Mouse (Mus musculus) stomach, embryonic 15.5 days (tissue): ENCODE measurements around the gene Slc5a3. TPM values are rescaled to one million over a fixed set of nuclear protein-coding genes. Genes with fewer than 3 reads are reported as not detected.
A peak's percentile ranks its signal among the peaks of the same experiment; 100 is the strongest.

ENCODE experiments used
- ATAC-seq: fragments of 200-750 bp; cut with Nextera tagmentation; 2 replicates; pipeline ENCODE4 v1.8.0; 2017; ENCODE audit warnings: low read depth, moderate number of reproducible peaks, moderate TSS enrichment; ENCODE audit not compliant: insufficient read depth, low FRiP score
- H3K27ac ChIP-seq: fragments of 300-500 bp; sonication (generic); 2 replicates; pipeline ENCODE4 v1.5.1; 2015; ENCODE audit warnings: mild to moderate bottlenecking, inconsistent platforms
- H3K27me3 ChIP-seq: fragments of 300-500 bp; sonication (generic); replicated peaks from 2 replicates; pipeline ENCODE4 v1.6.1; 2015; ENCODE audit warnings: inconsistent platforms
- H3K36me3 ChIP-seq: fragments of 300-500 bp; sonication (generic); 2 replicates; pipeline ENCODE4 v1.6.1; 2015; ENCODE audit warnings: inconsistent platforms
- H3K4me1 ChIP-seq: fragments of 300-500 bp; sonication (generic); 2 replicates; pipeline ENCODE4 v1.6.1; 2015; ENCODE audit warnings: inconsistent platforms
- H3K4me2 ChIP-seq: fragments of 300-500 bp; sonication (generic); 2 replicates; pipeline ENCODE4 v1.6.1; 2015; ENCODE audit warnings: mild to moderate bottlenecking, inconsistent platforms
- H3K4me3 ChIP-seq: fragments of 300-500 bp; sonication (generic); replicated peaks from 2 replicates; pipeline ENCODE4 v1.5.1; 2015; ENCODE audit warnings: inconsistent platforms
- H3K9ac ChIP-seq: fragments of 300-500 bp; sonication (generic); 2 replicates; pipeline ENCODE4 v1.6.1; 2015; ENCODE audit warnings: inconsistent platforms
- H3K9me3 ChIP-seq: fragments of 300-500 bp; sonication (generic); 2 replicates; pipeline ENCODE4 v1.6.1; 2016; ENCODE audit warnings: inconsistent platforms
- WGBS: fragments of 180-500 bp; shearing (Covaris S2); methylation state at CpG from one replicate; pipeline ENCODE4 v1.1.7; 2015; 5-methylcytosine and 5-hydroxymethylcytosine counted together
- polyA plus RNA-seq: library from polyadenylated mRNA; unstranded; fragments of >200 nt; fragmentation: Nextera tagmentation; extraction: Ambion mirVana; gene quantifications from 2 replicates; pipeline ENCODE4 v1.2.1, GENCODE M21; 2015

Slc5a3 gene
- polyA plus RNA-seq, 1 experiment from 2014 or later, result 4.8 TPM

DNA sequence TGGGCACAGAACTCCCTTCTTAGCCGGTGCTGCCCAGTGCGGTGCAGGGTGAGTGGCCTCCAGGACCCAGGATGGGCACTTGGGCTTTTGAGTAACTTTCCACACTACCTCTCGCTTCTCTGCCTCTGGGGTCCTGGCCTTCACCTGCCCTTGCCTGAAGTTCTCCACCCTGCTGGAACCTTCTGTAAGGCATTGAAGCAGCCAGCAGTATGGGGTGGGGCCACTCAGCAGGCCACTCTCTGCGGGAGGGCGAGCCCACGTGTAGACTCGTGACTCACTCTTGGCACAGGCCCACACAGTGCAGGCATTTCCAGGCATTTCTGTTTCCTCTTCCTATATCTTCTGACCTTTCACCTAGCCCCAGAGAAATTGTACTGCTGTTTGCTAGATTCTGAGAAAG, 18.7 kb upstream of the Slc5a3 start:
- Histone ChIP-seq H3K27me3 (no peaks in the 10 kb centered on the region), H3K4me1 (no peaks in the 10 kb centered on the region), H3K36me3 (no peaks in the 10 kb centered on the region), H3K9ac (no peak overlapping the region), H3K9me3 (no peaks in the 10 kb centered on the region), H3K27ac (no peak overlapping the region), H3K4me3 (no peak overlapping the region), H3K4me2 (no peak overlapping the region)
- 79% methylated on average over 7 of the region's 7 CpGs for WGBS
- no peak; the same call in 1 of the 2 replicates for ATAC-seq

DNA sequence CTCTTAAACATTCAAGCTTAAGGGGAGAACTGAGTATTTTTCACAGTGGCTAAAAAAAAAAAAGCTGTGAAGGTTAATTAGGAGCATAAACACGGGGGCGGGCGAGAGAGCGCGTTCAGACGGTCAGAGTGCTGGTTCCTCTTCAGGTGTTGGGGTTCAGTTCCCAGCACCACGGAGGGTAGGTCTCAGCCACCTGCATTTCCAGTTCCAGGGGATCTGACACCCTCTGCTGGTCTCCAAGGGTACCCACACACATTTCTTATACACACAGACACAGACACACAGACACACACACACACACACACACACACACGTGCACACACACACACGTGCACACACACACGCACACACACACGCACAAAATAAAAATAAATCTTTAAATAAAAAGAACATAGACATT, 18.2 kb upstream of the Slc5a3 start:
- no peaks in the 10 kb centered on the region for H3K9me3 ChIP-seq

DNA sequence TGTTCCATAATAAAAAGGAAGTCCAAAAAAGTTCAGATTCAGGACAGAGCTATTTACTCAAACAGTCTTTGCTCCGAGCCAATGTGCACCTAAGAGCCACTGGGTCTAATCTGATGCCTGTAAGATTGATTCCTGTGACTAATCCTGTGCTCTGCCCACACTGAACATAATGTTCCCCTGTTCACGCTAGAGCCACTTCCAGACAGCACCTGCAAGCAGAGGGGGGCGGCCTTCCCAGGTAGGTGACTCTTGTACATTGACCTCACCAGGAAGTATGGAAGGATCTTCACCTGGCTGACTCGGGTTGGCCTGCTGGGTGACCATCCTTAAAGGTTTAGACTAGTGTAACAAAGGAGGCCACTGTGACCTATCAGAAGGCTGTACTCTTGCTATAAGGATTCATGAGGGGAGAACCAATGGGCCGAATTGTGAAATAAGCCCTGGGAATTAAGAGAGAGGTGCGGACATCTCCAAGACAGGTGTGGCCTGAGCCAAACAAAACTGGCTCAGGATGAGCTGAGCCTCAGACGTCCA, 6.3 kb upstream of the Slc5a3 start:
- WGBS, result 74% methylated on average over 7 of the region's 7 CpGs
- Histone ChIP-seq H3K9ac (no peak overlapping the region), H3K36me3 (no peaks in the 10 kb centered on the region), H3K27ac (no peak overlapping the region), H3K27me3 (no peaks in the 10 kb centered on the region), H3K4me2 (no peak overlapping the region), H3K4me3 (no peak overlapping the region), H3K9me3 (no peaks in the 10 kb centered on the region), H3K4me1 (no peaks in the 10 kb centered on the region)
- no peak for ATAC-seq

More for the DNA sequence above, 18.2 kb upstream of the Slc5a3 start:
- H3K4me1 ChIP-seq, result no peaks in the 10 kb centered on the region
- 95% methylated on average over 11 of the region's 11 CpGs for WGBS
- H3K36me3 ChIP-seq, result no peaks in the 10 kb centered on the region
- H3K4me3 ChIP-seq, result no peak overlapping the region
- no peak for ATAC-seq
- H3K27ac ChIP-seq, result no peak overlapping the region
- H3K27me3 ChIP-seq, result no peaks in the 10 kb centered on the region
- H3K9ac ChIP-seq, result no peak overlapping the region
- no peak overlapping the region for H3K4me2 ChIP-seq

DNA sequence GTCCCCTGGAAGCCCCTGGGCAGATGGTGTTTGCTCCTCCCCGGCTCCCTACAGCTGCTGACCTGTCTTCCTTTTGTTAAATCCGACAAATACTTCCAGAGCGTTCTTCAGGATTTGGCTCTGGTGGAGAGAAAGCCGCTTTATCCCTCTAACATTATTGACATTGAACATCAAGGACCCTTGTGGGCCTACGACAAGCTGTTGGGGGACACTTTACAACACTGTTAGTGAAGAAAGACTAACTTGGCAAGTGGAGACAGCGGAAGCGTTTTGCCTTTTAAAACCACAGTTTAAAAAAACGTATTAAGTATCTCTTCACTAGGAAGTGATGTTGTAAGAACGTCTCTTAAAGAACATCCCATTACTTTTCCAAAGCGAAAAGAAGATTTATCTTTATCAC, 5.6 kb upstream of the Slc5a3 start:
- Histone ChIP-seq H3K27ac (no peak overlapping the region), H3K36me3 (no peaks in the 10 kb centered on the region), H3K4me1 (0 out of 2 replicates have a peak, but pooled peaks cover 4% of the 10 kb centered on the region), H3K4me2 (no peak overlapping the region), H3K9me3 (no peaks in the 10 kb centered on the region), H3K4me3 (no peak overlapping the region), H3K9ac (no peak overlapping the region), H3K27me3 (no peaks in the 10 kb centered on the region)
- no peak for ATAC-seq
- 67% methylated on average over 10 of the region's 10 CpGs for WGBS

DNA sequence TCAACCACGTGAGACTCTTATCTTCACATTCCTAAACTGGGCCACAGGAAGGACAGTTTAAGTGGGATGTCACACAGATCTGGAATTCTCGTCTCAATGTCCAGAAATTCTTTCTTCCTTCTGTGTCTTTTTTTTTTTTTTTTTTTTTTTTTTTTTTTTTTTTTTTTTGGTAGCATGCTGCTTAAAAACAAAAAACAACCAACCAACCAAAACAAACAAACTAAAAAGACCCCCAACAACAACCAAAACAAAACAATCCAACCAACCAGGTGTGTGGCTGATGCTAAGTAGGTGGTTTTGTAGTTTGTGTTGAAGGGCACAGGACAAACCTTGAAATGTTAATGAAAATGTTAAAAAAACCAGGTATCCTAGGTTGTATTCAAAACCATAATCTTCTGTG, 1.4 kb upstream of the Slc5a3 start:
- Histone ChIP-seq H3K27ac (no peak overlapping the region), H3K4me1 (0 out of 2 replicates have a peak, but pooled peaks cover 11% of the 10 kb centered on the region), H3K9me3 (no peaks in the 10 kb centered on the region), H3K9ac (no peak overlapping the region), H3K4me3 (no peak overlapping the region), H3K36me3 (0 out of 2 replicates have a peak, but pooled peaks cover 3% of the 10 kb centered on the region), H3K4me2 (no peak overlapping the region), H3K27me3 (no peaks in the 10 kb centered on the region)
- 40% methylated on average over 2 of the region's 2 CpGs for WGBS
- no peak for ATAC-seq

DNA sequence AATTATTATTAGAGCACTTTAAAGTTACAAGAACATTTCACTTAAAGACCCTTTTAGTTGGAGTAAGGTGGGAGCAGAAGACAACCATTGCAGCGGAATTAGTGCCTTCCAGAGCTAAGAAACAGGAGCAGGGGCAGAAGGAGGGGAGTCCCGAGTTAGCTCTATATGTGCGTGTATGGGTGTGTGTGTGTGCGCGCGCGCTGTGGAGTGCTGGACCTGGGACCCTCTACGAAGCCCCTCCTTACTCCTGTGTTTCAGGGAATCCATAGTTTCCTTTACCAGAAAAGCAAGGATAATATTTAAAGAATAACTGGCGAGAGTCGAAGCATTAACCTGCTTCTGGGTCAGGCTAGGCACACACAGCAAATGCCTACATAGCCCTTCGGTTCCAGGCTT, 668 bp upstream of the Slc5a3 start:
- Histone ChIP-seq H3K4me2 (peak overlapping the region; percentile 87), H3K9me3 (no peaks in the 10 kb centered on the region), H3K27me3 (no peaks in the 10 kb centered on the region), H3K36me3 (peaks cover 6% of the 10 kb centered on the region; the same call in 1 of the 2 replicates), H3K4me3 (peak overlapping the region; percentile 89), H3K27ac (peak overlapping the region; percentile 89), H3K4me1 (0 out of 2 replicates have a peak, but pooled peaks cover 11% of the 10 kb centered on the region), H3K9ac (peak overlapping the region; percentile 92)
- peak; percentile 28; the same call in 1 of the 2 replicates for ATAC-seq
- WGBS, result 3% methylated on average over 11 of the region's 11 CpGs

DNA sequence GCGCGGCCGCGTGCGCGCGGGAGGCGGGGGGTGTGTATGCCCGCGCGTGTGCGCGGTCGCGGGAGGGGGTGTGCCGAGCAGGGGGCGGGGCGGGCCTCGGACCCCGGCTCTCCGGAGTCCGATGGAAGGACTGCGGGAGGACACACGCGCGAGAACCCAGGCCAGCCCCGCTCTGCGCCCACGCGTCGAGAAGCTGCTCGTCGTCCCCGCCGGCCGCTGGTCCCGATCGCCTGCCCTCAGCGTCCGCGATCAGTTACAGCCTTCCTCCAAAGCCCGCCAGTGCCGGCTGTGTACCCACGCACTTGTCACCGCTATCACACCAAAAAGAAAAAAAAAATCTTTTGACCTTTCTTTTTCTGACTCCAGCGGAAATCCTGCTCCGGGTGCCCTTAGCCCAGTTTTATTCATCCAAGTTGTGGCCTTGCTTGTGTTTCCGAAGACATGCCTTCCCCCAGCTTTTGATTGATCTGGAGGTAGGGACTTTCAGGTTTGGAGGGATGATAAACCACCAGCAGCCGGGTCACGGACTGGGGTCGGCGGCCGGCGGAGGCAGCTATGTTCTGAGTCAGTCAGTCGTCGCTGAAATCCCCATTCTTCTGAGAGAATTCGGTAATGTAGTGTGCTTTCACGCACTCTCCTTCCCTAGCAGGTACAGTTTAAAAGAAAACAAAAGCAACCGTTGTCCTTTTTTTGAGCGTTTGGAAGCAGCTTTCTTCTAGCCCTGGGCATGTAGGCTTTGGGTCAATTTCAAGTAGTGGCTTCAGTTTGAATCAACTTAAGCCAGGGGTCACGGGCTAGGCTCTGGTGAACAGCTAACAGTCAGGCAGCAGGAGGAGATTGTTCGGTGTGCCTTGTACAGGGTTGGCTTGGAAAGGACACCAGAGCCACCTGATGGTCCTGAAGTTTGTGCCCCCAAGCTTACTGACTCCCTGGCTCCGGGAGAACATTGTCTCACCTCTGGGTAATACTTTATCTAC, 810 bp downstream of the Slc5a3 start:
- Histone ChIP-seq H3K4me3 (peak overlapping the region; percentile 89), H3K4me2 (peak overlapping the region; percentile 87), H3K9ac (peak overlapping the region; percentile 69), H3K36me3 (peaks cover 9% of the 10 kb centered on the region; the same call in 1 of the 2 replicates), H3K27me3 (no peaks in the 10 kb centered on the region), H3K27ac (no peak overlapping the region), H3K4me1 (0 out of 2 replicates have a peak, but pooled peaks cover 11% of the 10 kb centered on the region), H3K9me3 (no peaks in the 10 kb centered on the region)
- ATAC-seq, result no peak
- 3% methylated on average over 59 of the region's 63 CpGs for WGBS

DNA sequence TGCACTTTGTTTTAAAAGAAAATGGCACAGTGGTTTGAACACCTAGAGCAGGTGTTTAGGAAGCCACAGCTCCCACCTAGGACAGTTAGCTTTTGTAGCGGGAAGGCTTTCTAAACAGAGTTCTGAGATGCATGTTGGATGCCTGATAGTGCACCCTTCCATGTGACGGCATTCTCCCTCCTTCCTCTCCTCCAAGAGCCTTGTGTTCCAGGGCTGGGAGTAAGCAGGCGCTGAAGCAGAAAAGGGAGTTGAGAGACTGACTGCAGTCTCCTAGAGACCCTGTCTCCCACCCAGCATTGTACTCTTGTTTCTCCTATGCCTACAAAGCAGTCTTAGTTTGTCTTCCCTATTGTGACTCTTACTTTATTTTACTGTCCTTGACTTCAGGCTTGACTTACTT, 2.1 kb downstream of the Slc5a3 start:
- no peak overlapping the region for H3K4me2 ChIP-seq
- 0 out of 2 replicates have a peak, but pooled peaks cover 11% of the 10 kb centered on the region for H3K4me1 ChIP-seq
- no peak overlapping the region for H3K4me3 ChIP-seq
- H3K27ac ChIP-seq, result no peak overlapping the region
- 73% methylated on average over 3 of the region's 3 CpGs for WGBS
- no peaks in the 10 kb centered on the region for H3K27me3 ChIP-seq
- H3K36me3 ChIP-seq, result peaks cover 9% of the 10 kb centered on the region; the same call in 1 of the 2 replicates
- no peaks in the 10 kb centered on the region for H3K9me3 ChIP-seq
- no peak overlapping the region for H3K9ac ChIP-seq
- ATAC-seq, result no peak

DNA sequence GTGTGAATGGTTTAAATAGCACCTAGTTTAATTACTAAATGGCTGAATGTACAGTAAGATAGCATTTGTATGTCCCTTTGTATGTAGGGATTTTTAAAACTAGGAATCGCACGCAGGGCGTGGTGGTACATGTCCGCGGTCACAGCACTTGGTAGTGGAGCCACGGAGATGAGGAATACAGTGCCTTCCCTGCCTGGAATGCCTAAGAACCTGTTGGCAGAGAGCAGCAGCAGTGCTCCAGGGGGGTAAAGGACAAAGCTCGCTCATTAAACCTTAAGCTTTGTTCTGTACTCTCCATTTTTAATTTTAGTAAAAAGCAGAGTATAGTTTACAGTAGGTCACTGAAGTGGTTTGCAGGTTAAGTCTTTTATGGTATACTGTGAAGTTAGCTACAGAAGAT, 3.5 kb downstream of the Slc5a3 start:
- 89% methylated on average over 7 of the region's 7 CpGs for WGBS
- ATAC-seq, result no peak
- Histone ChIP-seq H3K4me2 (no peak overlapping the region), H3K9me3 (no peaks in the 10 kb centered on the region), H3K9ac (no peak overlapping the region), H3K36me3 (peaks cover 9% of the 10 kb centered on the region; the same call in 1 of the 2 replicates), H3K27me3 (no peaks in the 10 kb centered on the region), H3K4me3 (no peak overlapping the region), H3K4me1 (0 out of 2 replicates have a peak, but pooled peaks cover 11% of the 10 kb centered on the region), H3K27ac (no peak overlapping the region)

DNA sequence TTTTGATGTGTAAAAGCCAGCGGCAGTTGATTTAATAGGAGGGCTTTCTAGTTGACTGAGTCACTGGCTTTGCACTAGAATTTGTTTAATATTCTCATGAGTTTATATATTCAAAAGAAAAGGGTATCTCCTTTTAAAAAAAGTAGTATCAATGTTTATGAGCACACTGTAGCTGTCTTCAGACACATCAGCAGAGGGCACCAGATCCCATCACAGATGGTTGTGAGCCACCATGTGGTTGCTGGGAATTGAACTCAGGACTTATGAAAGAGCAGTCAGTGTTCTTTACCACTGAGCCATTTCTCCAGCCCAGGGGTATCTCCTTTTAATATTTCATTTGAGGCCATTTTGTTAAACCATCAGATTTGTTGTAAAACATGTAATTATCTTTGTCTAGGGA, 4.7 kb downstream of the Slc5a3 start:
- no peak overlapping the region for H3K27ac ChIP-seq
- no peak overlapping the region for H3K4me2 ChIP-seq
- no peaks in the 10 kb centered on the region for H3K9me3 ChIP-seq
- 0 out of 2 replicates have a peak, but pooled peaks cover 6% of the 10 kb centered on the region for H3K4me1 ChIP-seq
- WGBS, result 96% methylated on average over 1 of the region's 1 CpGs
- no peaks in the 10 kb centered on the region for H3K27me3 ChIP-seq
- H3K4me3 ChIP-seq, result no peak overlapping the region
- peaks cover 9% of the 10 kb centered on the region; the same call in 1 of the 2 replicates for H3K36me3 ChIP-seq
- H3K9ac ChIP-seq, result no peak overlapping the region
- ATAC-seq, result no peak

DNA sequence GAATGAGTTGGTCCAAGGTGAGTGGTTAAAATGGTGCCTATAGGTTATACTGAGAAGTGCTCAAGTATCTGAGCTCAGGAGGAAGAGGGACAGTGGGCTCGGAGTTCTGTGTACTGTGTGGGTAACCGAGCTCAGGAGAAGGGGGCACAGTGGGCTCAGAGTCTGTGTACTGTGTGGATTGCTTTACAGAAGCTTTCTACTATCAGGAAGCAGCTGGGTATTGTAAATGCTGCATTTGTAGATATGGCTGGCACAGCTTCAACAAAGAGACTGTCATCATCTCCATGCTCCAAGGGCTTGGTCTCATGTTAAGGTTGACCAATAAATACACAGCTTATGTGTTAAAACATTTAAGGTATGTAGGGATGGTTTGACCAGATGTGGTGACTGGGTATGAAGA, 6.7 kb downstream of the Slc5a3 start:
- Histone ChIP-seq H3K36me3 (peaks cover 12% of the 10 kb centered on the region; the same call in 1 of the 2 replicates), H3K4me1 (0 out of 2 replicates have a peak, but pooled peaks cover under 1% of the 10 kb centered on the region), H3K9ac (no peak overlapping the region), H3K4me2 (no peak overlapping the region), H3K4me3 (no peak overlapping the region), H3K9me3 (no peaks in the 10 kb centered on the region), H3K27me3 (no peaks in the 10 kb centered on the region), H3K27ac (no peak overlapping the region)
- 92% methylated on average over 2 of the region's 2 CpGs for WGBS
- ATAC-seq, result no peak

DNA sequence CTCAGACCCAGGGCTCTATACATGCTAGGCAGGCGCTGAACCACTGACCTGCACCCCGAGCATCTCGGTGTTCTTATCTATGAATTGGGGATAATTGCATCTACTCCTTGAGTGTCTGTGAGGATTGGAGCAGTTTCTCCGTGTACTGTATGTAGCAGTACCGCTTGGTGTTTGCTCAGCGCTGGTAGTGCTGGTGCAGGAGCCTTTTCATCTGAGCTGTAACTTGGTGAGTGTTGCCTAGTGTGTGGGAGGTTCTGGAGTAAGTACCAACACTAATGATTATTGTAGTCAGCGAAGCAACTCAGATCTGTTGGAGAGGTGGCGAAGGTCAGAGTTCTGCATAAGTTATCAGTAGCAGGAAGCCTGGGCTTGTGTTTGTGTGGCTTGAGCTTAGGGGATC, 12.2 kb downstream of the Slc5a3 start:
- Histone ChIP-seq H3K27ac (no peak overlapping the region), H3K27me3 (no peaks in the 10 kb centered on the region), H3K9me3 (no peaks in the 10 kb centered on the region), H3K9ac (no peak overlapping the region), H3K36me3 (0 out of 2 replicates have a peak, but pooled peaks cover 4% of the 10 kb centered on the region), H3K4me3 (no peak overlapping the region), H3K4me1 (no peaks in the 10 kb centered on the region), H3K4me2 (no peak overlapping the region)
- ATAC-seq, result no peak
- 84% methylated on average over 8 of the region's 8 CpGs for WGBS
